Mouse (Mus musculus) spleen, postnatal 14 days (tissue): ENCODE results near the gene Ablim1.

Experiments
- DNase-seq, 2 experiments: peaks; one replicate each; pipeline ENCODE4 v3.0.0; 2021 to 2022; ENCODE audit warnings: low spot score in 2 of 2

Gene Ablim1

DNA sequence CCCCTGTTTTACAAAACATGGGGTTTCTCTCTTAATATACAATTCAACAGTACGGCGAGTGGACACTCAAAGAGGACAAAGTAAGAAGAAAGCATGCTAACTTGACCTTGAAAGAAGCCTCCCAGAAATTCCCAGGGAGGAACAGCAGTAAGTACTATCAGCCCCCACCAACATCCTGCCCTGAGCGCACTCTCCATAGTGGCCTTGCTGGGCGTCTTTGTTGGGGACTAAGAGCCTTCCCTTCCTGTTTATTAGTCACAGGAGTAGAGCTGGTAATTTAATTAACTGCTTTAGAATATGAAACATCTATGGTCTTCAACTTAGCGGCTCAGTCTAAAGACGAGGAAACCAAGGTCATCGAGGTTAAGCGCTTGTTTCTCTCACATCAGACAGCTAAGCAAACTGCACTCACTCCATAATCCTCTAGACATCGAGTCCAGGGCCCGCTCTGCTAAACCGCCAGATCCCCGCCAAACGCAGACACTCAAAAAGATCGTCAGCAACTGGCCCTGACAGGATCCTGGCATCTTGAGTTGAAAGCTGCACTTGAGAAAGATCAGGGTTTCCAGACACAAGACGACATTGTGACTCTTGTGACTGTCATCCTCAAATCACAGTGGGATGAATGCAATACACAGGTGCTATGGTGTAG lies 50.3 kb downstream of the Ablim1 start:
- DNase-seq = no peak

DNA sequence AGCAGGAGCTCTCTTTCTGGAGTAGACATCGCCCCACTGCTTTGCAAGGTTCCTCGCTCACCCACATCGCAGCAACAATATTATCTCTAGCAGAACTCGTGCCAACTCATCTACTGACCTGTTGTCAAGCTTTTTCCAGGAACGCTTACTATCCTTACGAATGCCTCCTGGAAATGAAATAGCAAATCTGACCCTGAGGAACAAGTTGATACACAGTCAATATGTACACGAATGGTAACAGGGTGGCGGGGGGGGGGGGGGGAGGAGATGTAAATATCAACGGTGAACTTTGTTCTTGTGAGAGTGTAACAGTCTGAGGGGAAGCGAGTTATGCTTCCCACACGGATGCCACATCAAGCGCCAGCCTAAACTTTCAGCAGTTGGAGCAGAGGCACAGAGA lies 56.9 kb downstream of the Ablim1 start:
- no peak for DNase-seq

DNA sequence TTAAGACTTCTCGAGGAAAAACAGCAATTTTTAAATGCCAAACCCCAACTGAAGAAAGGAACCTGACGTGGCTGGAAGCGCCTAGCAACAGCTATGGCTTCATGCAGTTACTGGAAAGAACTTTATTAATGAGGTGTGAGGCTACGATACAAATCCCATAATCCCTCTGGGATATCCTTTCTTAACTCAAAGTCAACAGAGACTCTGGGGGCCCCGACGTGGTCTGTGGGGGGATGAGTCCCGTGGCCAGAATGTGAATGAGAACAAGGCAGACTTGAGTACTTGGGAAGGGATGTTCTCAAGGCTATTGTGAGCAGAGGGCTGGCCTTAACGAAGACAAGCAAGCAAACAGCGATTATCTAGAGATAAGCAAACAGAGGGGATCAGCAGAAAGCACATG lies 58.1 kb downstream of the Ablim1 start:
- no peak for DNase-seq

DNA sequence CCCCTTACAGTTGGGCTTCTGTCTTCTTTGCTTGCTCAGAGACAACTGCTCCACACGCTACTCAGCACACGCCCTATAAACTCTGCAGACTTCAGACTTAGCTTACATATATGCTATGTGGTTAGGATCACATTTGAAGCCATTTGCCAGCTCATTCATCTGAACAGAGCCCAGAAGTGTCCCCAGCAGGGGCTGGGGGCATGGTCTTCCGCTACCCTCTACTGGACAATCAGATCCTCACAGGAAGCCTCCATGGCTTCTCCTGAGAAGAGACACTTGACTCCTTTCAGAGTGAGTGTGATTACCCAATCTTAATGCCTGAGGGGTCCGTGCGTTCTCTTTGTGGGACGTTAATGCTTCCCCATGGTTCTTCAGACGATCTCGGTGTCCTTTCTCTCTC lies 59.6 kb downstream of the Ablim1 start:
- DNase-seq = no peak

DNA sequence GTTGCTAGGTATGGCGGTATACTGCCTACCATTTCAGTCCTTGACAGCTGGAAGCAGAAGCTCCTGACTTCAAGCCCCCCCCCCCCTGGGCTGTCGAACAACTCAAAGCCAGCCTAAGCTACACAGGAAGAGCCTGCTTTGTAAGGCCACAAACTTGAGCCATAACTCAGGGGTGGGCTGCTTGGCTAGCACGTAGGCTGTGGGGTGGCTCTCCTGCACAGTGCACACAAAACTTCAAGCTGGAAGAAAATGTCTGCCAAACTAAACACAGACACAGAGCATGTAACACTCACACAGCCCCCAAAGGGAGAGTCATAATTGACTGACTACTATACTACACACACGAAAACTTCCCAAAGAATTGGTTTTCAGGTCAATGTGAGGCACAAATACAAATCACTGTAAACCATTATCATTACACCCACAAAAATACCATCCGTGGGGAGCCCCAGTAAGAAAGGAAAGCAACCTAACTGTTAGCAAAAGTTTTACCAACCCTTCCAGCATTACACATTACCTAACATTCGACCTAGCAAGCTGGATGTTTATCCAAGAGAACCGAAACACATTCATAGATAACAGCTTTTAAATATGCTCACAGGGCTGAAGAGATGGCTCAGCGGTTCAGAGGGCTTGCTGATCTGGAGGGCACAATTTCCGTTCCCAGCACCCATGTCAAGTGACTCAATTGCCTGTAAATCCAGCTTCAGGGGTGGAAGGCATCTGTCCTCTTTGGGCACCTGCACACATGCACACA lies 61.8 kb downstream of the Ablim1 start:
- no peak for DNase-seq

GRCm38 (mm10) chr19:57248781-57249180 lies 65.9 kb downstream of the Ablim1 start:
- DNase-seq = no peak

DNA sequence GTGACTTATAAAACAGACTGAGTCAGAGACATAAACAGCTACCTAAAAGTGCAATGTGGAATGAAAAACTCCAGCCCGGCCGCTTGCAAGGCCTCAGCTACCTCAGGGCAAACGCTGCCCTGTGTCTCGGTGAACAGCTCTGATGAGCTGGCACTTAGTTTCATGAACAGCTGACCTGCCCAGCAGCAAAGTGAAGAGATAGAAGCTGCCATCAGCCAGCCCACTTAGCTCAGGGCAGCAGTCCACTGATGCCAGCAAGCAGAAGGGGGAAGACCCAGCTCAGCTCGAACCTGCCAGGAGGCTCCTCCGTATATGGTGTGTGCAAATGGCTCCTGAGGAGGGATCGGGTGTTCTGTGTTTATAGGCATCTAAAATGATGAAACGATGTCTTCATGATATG lies 67.5 kb downstream of the Ablim1 start:
- no peak for DNase-seq

DNA sequence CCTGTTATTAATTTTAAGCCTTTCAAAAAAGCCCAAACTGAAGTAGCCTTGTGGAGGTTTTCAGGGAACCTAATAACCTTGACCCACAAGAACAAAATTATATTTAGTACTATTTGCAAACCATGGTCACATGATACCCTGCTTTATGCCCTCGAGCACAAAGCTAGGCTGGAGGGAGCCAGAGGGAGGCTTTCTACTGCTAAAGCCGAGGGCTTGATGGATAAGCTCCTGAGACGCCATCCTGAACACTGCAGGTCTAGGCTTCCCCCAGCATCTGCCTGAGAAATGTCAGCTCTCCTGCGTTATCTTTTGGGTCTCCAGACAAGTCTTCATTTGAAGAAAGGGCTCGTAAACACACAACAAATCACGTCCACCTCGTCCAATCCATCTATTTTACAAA lies 70.4 kb downstream of the Ablim1 start:
- no peak for DNase-seq

DNA sequence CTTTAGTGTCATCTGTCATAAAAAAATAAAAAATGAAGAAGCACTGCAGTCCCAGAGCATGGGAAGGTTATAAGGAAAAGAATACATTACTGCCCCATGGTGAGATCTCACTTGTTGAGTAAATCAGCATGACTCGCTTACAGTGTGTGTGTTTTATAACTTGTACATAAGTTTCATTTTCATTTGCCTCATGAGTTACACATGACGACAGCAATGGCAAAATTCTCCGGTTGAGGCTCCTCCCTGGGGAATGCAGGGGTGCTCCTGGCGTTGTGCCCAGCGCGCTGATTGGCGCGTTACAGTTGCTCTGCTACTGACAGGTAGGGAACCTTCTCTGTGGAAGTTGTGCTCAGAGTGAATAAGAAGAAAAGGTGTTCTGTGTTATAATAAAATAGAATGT lies 71.1 kb downstream of the Ablim1 start:
- no peak for DNase-seq

GRCm38 (mm10) chr19:57243191-57243590 lies 71.5 kb downstream of the Ablim1 start:
- no peak for DNase-seq

DNA sequence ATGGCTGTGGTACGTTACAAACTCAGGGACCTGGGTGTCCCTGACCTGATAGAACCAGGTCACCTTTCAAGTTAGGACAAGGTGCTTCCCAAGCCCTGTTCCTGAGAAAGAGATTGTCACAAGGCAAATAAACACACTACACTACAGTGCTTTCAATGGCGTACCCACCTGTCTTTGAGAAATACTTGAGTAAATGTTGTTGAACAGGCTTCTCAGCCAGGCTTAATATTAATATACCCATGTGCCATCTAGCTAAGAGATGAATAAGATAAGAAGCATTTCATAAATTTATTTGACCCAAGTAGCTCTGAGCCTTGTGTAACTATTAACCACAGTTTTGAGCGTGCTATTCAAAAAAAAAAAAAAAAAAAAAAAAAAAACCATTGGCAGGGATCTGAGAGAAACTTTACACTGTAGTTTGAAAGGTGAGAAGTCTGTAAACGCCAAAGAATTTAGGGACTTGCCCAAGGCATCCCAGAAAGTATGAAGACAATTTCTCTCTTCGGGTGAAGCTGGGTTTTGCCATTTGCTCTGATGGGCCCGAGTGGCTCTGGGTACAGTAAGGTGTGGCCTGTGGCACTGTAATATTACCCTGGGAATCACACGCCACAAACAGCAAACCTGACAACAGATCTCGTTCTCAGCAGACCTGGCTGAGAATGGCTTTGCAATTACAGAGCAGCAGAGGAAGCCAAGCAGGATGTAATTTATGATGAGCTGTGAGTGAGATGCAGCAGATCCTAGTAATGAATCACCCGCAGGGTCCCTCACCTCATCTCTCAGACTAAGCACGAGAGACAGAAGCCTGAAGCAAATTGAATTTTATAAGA lies 73.1 kb downstream of the Ablim1 start:
- DNase-seq = no peak

DNA sequence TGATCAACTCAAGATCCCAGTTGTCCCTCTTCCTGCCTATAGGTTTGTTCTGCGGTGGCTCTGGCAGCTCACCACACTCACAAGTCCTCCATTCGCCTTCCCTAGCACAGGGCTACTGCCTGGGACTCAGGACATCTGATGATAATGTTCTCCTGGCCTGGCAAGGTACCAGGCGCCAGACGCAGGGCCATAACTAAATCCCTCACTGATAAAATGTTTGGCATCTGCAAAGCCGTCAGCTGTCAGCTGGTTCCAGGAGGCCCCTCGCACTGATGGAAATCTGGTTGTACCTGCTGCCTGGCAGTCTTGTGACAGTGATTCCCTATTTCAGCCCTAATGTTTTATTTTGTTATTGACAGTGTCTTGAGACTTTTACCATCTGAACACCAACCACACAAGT lies 74.5 kb downstream of the Ablim1 start:
- no peak for DNase-seq

DNA sequence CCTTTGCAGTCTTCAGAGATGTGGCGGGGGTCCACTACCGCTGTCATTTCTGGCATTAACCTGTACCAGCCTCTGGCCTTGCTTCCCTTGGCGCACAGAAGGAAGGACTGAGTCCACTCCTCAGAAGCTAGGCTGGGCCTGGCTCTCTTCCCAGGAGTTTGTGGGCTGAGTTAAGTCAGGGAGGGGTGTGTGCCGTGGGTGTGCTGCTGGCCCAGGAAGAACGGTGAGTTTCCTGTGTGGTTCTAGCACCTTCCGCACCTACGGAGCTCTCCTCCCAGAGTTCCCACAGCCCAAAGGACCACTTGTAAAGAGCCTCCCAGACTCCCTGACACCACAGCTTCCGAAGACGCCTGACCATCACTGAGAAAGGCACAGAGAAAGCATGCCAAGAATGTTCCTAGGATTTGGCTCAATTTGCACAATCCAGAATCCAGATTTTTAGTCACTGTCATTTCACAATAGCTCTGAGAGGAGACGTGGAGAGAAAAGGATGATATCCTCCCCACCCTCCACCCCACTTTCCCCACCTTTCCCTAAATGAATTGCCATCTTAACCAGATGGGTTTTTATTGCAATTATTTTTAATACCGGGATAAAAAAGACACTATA lies 75.4 kb downstream of the Ablim1 start:
- no peak for DNase-seq

- no peak for DNase-seq
Observed at GRCm38 (mm10) chr19:57238461-57238860, 76.3 kb downstream of the Ablim1 start.

GRCm38 (mm10) chr19:57237534-57237933 lies 77.2 kb downstream of the Ablim1 start:
- no peak for DNase-seq

DNA sequence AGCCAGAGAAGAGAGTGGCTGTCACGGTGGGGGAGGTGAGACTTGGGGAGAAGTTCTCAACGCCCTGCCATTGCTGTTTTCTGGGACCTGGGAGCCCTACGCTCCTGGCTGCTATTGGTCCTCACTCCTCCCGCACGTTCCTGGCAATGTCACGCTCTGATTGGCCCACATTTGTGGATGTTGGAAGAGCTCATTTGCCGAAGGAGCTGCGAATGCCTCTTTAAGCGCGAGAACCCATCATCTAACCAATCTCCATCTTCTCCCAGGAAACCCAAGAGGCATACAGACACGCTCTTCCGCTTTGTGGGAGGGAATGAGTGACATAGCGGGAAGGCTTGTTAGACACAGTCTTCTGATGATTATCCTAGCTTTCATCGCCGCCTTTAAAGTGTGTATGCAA lies 78.1 kb downstream of the Ablim1 start:
- no peak for DNase-seq

DNA sequence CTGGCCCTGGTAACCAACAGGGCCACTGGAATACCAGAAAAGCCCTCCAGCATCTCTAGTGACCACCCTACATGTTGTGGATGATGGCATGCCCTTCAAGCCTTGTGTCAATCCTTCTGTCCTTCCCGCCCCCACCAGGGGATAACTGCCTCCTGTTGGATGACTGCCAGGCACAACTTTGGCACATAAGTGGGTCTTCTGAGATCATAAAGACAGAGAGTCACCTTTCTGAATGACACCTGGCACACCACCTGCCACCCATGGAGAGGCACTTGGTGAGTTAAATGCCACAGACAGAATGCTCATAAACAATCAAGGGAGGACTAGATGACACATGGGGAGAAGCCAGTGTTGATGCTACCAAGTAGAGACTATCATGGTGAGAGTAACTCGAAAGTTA lies 78.8 kb downstream of the Ablim1 start:
- no peak for DNase-seq

- no peak for DNase-seq
Observed at GRCm38 (mm10) chr19:57230996-57231395, 83.7 kb downstream of the Ablim1 start.

- DNase-seq = no peak
Observed at GRCm38 (mm10) chr19:57229161-57229560, 85.6 kb downstream of the Ablim1 start.

- DNase-seq = no peak
Observed at GRCm38 (mm10) chr19:57228576-57228975, 86.1 kb downstream of the Ablim1 start.

- DNase-seq = no peak
Observed at GRCm38 (mm10) chr19:57224390-57224789, 90.3 kb downstream of the Ablim1 start.

- no peak for DNase-seq
Observed at GRCm38 (mm10) chr19:57223686-57224085, 91.0 kb downstream of the Ablim1 start.
